Mouse (Mus musculus): ENCODE data around the gene Nat14. TPM values are rescaled to one million over a fixed set of nuclear protein-coding genes. Genes with fewer than 3 reads are reported as not detected.

The Nat14 gene
- polyA plus RNA-seq, 1 experiment = 3.2 TPM

DNA sequence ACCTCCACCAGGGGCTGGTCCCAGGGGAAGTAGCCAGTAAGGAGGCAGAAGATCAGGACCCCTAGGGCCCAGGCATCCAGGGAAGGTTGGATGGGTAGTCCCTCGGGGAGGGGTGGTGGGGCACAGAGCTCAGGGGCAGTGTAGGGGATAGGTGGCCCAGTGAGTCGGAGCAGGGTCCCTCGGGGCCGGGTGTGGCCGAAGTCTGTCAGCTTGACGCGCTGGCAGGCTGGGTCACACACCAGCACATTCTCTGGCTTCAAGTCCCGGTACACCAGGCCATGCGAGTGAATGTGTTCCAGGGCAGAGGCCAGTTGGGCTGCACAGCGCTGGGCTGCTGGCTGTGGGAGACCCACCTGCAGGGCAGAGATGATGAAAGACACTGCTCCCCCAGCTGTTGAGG lies 35.5 kb downstream of the Nat14 start:
- no peak for DNase-seq (ENCODE audit: low read depth in 1 of 2, low spot score in 2 of 2)
- H3K4me1 ChIP-seq (ENCODE audit: control insufficient read depth, insufficient read depth, insufficient read length) = no peaks in the 10 kb centered on the region
- H3K27me3 ChIP-seq (ENCODE audit: control insufficient read depth, insufficient read depth, low read length) = no peaks in the 10 kb centered on the region
- no peak overlapping the region for H3K27ac ChIP-seq (ENCODE audit: insufficient read depth, low read length)
- TF ChIP-seq POLR2A (IDR thresholded peaks at IDR 0.05; ENCODE audit: low read depth, low read length) (no peak), CTCF (IDR thresholded peaks at IDR 0.05; ENCODE audit: extremely low read depth, insufficient read depth, insufficient read length, insufficient replicate concordance) (no peak)
- WGBS = 80% methylated on average over 10 of the region's 10 CpGs
- no peak overlapping the region for H3K4me3 ChIP-seq (ENCODE audit: extremely low read depth, insufficient read depth, insufficient read length)
- H3K36me3 ChIP-seq (ENCODE audit: control insufficient read depth, insufficient read depth, low read length) = no peaks in the 10 kb centered on the region

DNA sequence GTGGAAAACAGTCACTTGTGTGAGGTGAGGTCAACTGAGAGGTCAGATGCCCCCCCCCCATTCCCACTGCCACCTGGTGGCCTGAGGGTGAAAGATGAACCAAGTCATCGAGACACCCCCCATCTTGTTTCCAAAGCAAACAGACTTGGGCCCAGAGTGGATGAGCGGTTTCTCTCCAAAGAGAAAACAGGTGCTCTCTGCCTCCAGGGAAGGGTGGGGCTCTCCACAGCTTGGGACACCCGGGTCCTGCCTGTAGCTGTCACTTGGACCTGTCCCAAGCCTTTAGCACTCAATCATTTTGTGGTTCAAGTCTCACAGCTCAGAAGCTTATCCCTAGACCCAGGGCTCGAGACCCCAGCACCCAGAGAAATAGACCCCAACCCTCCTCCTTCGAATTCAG lies 41.7 kb downstream of the Nat14 start:
- DNase-seq (ENCODE audit: low read depth in 1 of 2, low spot score in 2 of 2) = no peak
- no peaks in the 10 kb centered on the region for H3K27me3 ChIP-seq (ENCODE audit: control insufficient read depth, insufficient read depth, low read length)
- H3K27ac ChIP-seq (ENCODE audit: insufficient read depth, low read length) = no peak overlapping the region
- TF ChIP-seq CTCF (IDR thresholded peaks at IDR 0.05; ENCODE audit: extremely low read depth, insufficient read depth, insufficient read length, insufficient replicate concordance) (no peak), POLR2A (IDR thresholded peaks at IDR 0.05; ENCODE audit: low read depth, low read length) (no peak)
- no peak overlapping the region for H3K4me3 ChIP-seq (ENCODE audit: extremely low read depth, insufficient read depth, insufficient read length)
- no peaks in the 10 kb centered on the region for H3K36me3 ChIP-seq (ENCODE audit: control insufficient read depth, insufficient read depth, low read length)
- H3K4me1 ChIP-seq (ENCODE audit: control insufficient read depth, insufficient read depth, insufficient read length) = no peaks in the 10 kb centered on the region; the same call in 1 of the 2 replicates
- WGBS = 68% methylated on average over 5 of the region's 5 CpGs

DNA sequence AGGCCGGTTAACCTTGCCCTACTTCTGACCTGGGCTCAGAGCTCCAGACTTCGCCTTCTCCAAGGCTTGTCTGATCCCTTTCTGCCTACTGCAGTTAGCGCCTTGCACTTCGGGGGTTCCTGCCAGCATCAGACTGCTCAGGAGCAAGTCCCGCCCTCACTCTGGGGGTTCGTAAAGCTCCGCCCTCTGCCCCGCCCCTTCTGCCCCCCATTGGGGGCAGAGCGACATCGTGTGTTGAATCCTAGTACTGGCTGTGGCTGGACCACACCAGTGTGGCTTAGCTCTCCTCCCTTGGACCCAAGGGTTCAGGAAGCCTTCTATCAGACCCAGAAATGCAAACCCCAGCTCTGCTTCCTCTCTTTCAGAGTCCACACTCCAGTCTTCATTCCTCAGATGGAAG lies 42.4 kb downstream of the Nat14 start, which contains the start of gene Sbk2:
Sbk2 (minus strand) TSS at position 135 of the 400 bp plus-strand sequence.
- no peak within 1 kb of the TSS for H3K4me3 ChIP-seq (ENCODE audit: extremely low read depth, insufficient read depth, insufficient read length)
- no peaks in the 10 kb centered on the region; the same call in 1 of the 2 replicates for H3K4me1 ChIP-seq (ENCODE audit: control insufficient read depth, insufficient read depth, insufficient read length)
- no peak within 1 kb of the TSS for H3K27ac ChIP-seq (ENCODE audit: insufficient read depth, low read length)
- TF ChIP-seq POLR2A (IDR thresholded peaks at IDR 0.05; ENCODE audit: low read depth, low read length) (no peak), CTCF (IDR thresholded peaks at IDR 0.05; ENCODE audit: extremely low read depth, insufficient read depth, insufficient read length, insufficient replicate concordance) (peak; percentile 73)
- H3K36me3 ChIP-seq (ENCODE audit: control insufficient read depth, insufficient read depth, low read length) = no peaks in the 10 kb centered on the region
- H3K27me3 ChIP-seq (ENCODE audit: control insufficient read depth, insufficient read depth, low read length) = no peaks in the 10 kb centered on the region
- peak; percentile 41 to 71 for DNase-seq (ENCODE audit: low read depth in 1 of 2, low spot score in 2 of 2)
- 5% methylated on average over 10 of the region's 10 CpGs for WGBS

DNA sequence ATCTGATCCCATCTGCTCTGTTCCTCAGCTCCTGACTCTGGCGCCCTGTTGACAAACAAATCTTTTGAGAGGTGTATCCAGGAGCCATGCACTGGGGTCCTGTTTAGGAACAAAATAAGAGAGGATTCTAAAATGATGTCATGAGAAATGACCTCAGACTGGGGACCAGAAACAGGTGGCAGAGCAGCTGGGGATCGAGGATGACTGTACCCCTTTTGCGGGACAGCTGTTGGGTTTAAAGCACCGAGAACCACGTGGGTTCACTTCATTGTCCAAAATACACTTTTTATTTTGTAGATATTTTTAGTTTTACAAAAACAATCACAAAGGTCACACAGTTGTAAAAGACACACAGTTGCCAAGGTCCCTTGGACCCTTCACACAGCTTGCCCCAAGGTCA lies 43.2 kb downstream of the Nat14 start:
- H3K27ac ChIP-seq (ENCODE audit: insufficient read depth, low read length) = no peak overlapping the region
- H3K27me3 ChIP-seq (ENCODE audit: control insufficient read depth, insufficient read depth, low read length) = no peaks in the 10 kb centered on the region
- DNase-seq (ENCODE audit: low read depth in 1 of 2, low spot score in 2 of 2) = no peak
- 73% methylated on average over 5 of the region's 5 CpGs for WGBS
- no peak overlapping the region for H3K4me3 ChIP-seq (ENCODE audit: extremely low read depth, insufficient read depth, insufficient read length)
- H3K36me3 ChIP-seq (ENCODE audit: control insufficient read depth, insufficient read depth, low read length) = no peaks in the 10 kb centered on the region
- no peak for TF ChIP-seq CTCF (IDR thresholded peaks at IDR 0.05; ENCODE audit: extremely low read depth, insufficient read depth, insufficient read length, insufficient replicate concordance)
- no peak for TF ChIP-seq POLR2A (IDR thresholded peaks at IDR 0.05; ENCODE audit: low read depth, low read length)
- no peaks in the 10 kb centered on the region; the same call in 1 of the 2 replicates for H3K4me1 ChIP-seq (ENCODE audit: control insufficient read depth, insufficient read depth, insufficient read length)

DNA sequence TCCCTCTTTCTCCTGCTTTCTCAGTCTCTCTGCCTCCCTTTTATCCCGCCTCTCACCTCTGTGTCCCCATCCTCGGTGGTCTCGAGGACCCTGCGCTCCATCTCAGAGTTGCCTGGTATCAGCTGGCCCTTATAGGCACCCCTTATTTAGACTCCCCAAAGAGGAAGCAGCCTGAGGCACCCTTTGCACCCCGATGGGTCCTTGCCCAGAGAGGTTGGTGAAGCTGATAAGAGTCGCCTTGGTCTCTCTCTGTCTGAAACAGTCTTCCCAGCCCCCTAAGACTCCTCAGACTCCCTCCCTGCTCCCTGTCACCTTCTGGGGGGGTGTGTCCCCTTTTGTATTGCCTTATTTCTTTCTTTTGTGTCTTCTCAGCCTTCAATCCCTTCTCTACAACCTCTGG lies 49.2 kb downstream of the Nat14 start, which contains the start of gene Sbk3:
Sbk3 (minus strand) TSS at position 101 of the 400 bp plus-strand sequence.
- no peaks in the 10 kb centered on the region for H3K36me3 ChIP-seq (ENCODE audit: control insufficient read depth, insufficient read depth, low read length)
- TF ChIP-seq POLR2A (IDR thresholded peaks at IDR 0.05; ENCODE audit: low read depth, low read length) (no peak), CTCF (IDR thresholded peaks at IDR 0.05; ENCODE audit: extremely low read depth, insufficient read depth, insufficient read length, insufficient replicate concordance) (no peak)
- no peaks in the 10 kb centered on the region for H3K4me1 ChIP-seq (ENCODE audit: control insufficient read depth, insufficient read depth, insufficient read length)
- no peaks in the 10 kb centered on the region for H3K27me3 ChIP-seq (ENCODE audit: control insufficient read depth, insufficient read depth, low read length)
- no peak within 1 kb of the TSS for H3K4me3 ChIP-seq (ENCODE audit: extremely low read depth, insufficient read depth, insufficient read length)
- no peak for DNase-seq (ENCODE audit: low read depth in 1 of 2, low spot score in 2 of 2)
- H3K27ac ChIP-seq (ENCODE audit: insufficient read depth, low read length) = no peak within 1 kb of the TSS
- 44% methylated on average over 6 of the region's 6 CpGs for WGBS

DNA sequence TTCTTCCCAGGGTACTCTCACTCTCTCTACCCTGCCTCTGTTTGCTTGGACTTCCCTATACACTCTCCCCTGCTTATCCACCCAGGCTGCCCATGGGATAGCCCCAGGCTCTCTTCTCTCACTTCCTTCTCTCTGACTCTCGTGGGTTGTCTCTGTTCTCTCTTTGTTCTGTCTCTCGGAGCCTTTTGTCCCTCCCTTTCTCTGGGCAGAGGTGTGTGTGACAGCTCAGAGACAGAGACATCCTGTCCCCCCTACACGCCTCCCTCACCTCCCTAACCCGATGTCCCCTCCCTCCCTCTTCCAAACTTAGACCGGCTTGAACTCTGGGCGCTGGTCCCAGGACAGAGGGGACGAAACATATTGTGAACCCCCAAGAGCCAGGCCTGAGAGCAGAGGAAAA lies 49.9 kb downstream of the Nat14 start:
- DNase-seq (ENCODE audit: low read depth in 1 of 2, low spot score in 2 of 2) = no peak
- no peaks in the 10 kb centered on the region for H3K36me3 ChIP-seq (ENCODE audit: control insufficient read depth, insufficient read depth, low read length)
- WGBS = 23% methylated on average over 7 of the region's 7 CpGs
- H3K27me3 ChIP-seq (ENCODE audit: control insufficient read depth, insufficient read depth, low read length) = no peaks in the 10 kb centered on the region
- no peak overlapping the region for H3K27ac ChIP-seq (ENCODE audit: insufficient read depth, low read length)
- TF ChIP-seq POLR2A (IDR thresholded peaks at IDR 0.05; ENCODE audit: low read depth, low read length) (no peak), CTCF (IDR thresholded peaks at IDR 0.05; ENCODE audit: extremely low read depth, insufficient read depth, insufficient read length, insufficient replicate concordance) (no peak)
- H3K4me1 ChIP-seq (ENCODE audit: control insufficient read depth, insufficient read depth, insufficient read length) = no peaks in the 10 kb centered on the region
- no peak overlapping the region for H3K4me3 ChIP-seq (ENCODE audit: extremely low read depth, insufficient read depth, insufficient read length)

DNA sequence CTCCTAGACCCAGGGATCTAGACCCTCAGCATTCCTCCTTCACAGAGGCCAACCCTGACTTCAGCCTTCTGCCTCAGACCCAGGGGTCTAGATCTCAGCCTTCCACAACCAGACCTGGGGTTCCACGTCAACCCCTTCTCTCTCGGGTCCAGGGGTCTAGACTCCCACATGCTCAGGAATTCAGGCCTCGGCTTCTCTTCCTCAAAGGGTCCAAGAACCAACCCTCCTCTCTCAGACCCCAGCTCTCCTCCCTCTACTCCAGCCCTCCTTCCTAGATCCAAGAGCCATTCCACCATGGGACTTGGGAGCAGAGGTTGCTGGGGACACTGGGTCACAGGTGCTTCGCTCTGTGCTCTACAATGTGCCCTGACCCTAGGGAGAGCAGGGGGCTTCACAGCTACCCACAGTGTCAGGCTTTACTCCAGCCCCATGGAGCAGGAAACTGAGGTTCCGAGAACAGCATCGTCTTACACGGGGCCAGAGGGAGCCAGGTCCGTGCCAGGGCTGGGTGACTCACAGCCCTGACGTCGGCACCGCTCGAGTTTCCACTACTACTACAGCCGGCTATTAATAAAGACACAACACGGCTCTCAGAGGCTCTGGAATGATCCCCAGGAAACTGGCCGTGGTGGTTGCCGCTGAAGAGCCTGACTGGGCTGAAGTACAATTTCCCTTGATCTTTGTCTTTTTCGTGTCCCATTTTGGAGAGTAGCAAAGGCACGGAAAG lies 50.7 kb downstream of the Nat14 start:
- no peak overlapping the region for H3K27ac ChIP-seq (ENCODE audit: insufficient read depth, low read length)
- H3K27me3 ChIP-seq (ENCODE audit: control insufficient read depth, insufficient read depth, low read length) = no peaks in the 10 kb centered on the region
- WGBS = 52% methylated on average over 18 of the region's 18 CpGs
- no peaks in the 10 kb centered on the region for H3K36me3 ChIP-seq (ENCODE audit: control insufficient read depth, insufficient read depth, low read length)
- no peaks in the 10 kb centered on the region for H3K4me1 ChIP-seq (ENCODE audit: control insufficient read depth, insufficient read depth, insufficient read length)
- TF ChIP-seq POLR2A (IDR thresholded peaks at IDR 0.05; ENCODE audit: low read depth, low read length) (no peak), CTCF (IDR thresholded peaks at IDR 0.05; ENCODE audit: extremely low read depth, insufficient read depth, insufficient read length, insufficient replicate concordance) (no peak)
- H3K4me3 ChIP-seq (ENCODE audit: extremely low read depth, insufficient read depth, insufficient read length) = no peak overlapping the region
- DNase-seq (ENCODE audit: low read depth in 1 of 2, low spot score in 2 of 2) = no peak

Other genes starting within 250 kb of the Nat14 start
- gene Hspbp1, start 237.0 kb upstream of the Nat14 start, polyA plus RNA-seq (2012; rRNA removed) = 32.2 and 37.3 TPM in 2 replicates
- gene Brsk1, start 231.4 kb upstream of the Nat14 start, polyA plus RNA-seq (2012; rRNA removed) = 0.84 and 1.3 TPM in 2 replicates
- gene Tmem150b, start 196.8 kb upstream of the Nat14 start, polyA plus RNA-seq (2012; rRNA removed) = 3.8 and 3.9 TPM in 2 replicates
- gene Kmt5c, start 181.9 kb upstream of the Nat14 start, polyA plus RNA-seq (2012; rRNA removed) = 105 and 138 TPM in 2 replicates
- gene Cox6b2, start 168.9 kb upstream of the Nat14 start, polyA plus RNA-seq (2012; rRNA removed) = 14.5 and 44.8 TPM in 2 replicates
- gene Fam71e2, start 150.7 kb upstream of the Nat14 start, polyA plus RNA-seq (2012; rRNA removed) = not detected in 2 replicates
- 0.09 and 0.23 TPM in 2 replicates for gene Il11, start 139.2 kb upstream of the Nat14 start, polyA plus RNA-seq (2012; rRNA removed)
- gene Tmem190, start 139.1 kb upstream of the Nat14 start, polyA plus RNA-seq (2012; rRNA removed) = not detected in 2 replicates
- 17.5 and 34.9 TPM in 2 replicates for gene Tmem238, start 132.4 kb upstream of the Nat14 start, polyA plus RNA-seq (2012; rRNA removed)
- gene Rpl28, start 129.2 kb upstream of the Nat14 start, polyA plus RNA-seq (2012; rRNA removed) = 316 and 418 TPM in 2 replicates
- 167 and 175 TPM in 2 replicates for gene Ube2s, start 109.4 kb upstream of the Nat14 start, polyA plus RNA-seq (2012; rRNA removed)
- 0.16 and 0.23 TPM in 2 replicates for gene Shisa7, start 77.3 kb upstream of the Nat14 start, polyA plus RNA-seq (2012; rRNA removed)
- 7.2 and 12.1 TPM in 2 replicates for gene Isoc2b, start 51.8 kb upstream of the Nat14 start, polyA plus RNA-seq (2012; rRNA removed)
- 14.5 and 15.3 TPM in 2 replicates for gene Isoc2a, start 44.9 kb upstream of the Nat14 start, polyA plus RNA-seq (2012; rRNA removed)
- gene Gm36210, start 15.5 kb upstream of the Nat14 start, polyA plus RNA-seq (2012; rRNA removed) = 0.08 TPM in 1 of 2 replicates, not detected in the other
- 19.2 and 26.9 TPM in 2 replicates for gene Zfp628, start 6.8 kb upstream of the Nat14 start, polyA plus RNA-seq (2012; rRNA removed)
- 1.7 and 1.8 TPM in 2 replicates for gene Ssc5d, start 3.8 kb downstream of the Nat14 start, polyA plus RNA-seq (2012; rRNA removed)
- gene Sbk2, start 42.4 kb downstream of the Nat14 start, polyA plus RNA-seq (2012; rRNA removed) = 1.9 TPM in 2 replicates
- 0.05 and 0.06 TPM in 2 replicates for gene Sbk3, start 49.1 kb downstream of the Nat14 start, polyA plus RNA-seq (2012; rRNA removed)
- gene Zfp579, start 74.1 kb downstream of the Nat14 start, polyA plus RNA-seq (2012; rRNA removed) = 30.2 and 39.9 TPM in 2 replicates
- gene Zfp524, start 92.4 kb downstream of the Nat14 start, polyA plus RNA-seq (2012; rRNA removed) = 24.2 and 32.0 TPM in 2 replicates
- gene Fiz1, start 92.7 kb downstream of the Nat14 start, polyA plus RNA-seq (2012; rRNA removed) = 26.8 and 33.2 TPM in 2 replicates
- 0.12 TPM in 1 of 2 replicates, not detected in the other for gene Gm44973, start 93.5 kb downstream of the Nat14 start, polyA plus RNA-seq (2012; rRNA removed)
- gene Zfp865, start 98.3 kb downstream of the Nat14 start, polyA plus RNA-seq (2012; rRNA removed) = 47.9 and 58.4 TPM in 2 replicates
- gene Ccdc106, start 98.5 kb downstream of the Nat14 start, polyA plus RNA-seq (2012; rRNA removed) = 0.43 and 0.54 TPM in 2 replicates
- gene 4632433K11Rik, start 112.1 kb downstream of the Nat14 start, polyA plus RNA-seq (2012; rRNA removed) = not detected in 2 replicates
- 4.2 and 5.4 TPM in 2 replicates for gene Zfp784, start 116.4 kb downstream of the Nat14 start, polyA plus RNA-seq (2012; rRNA removed)
- gene Zfp580, start 129.5 kb downstream of the Nat14 start, polyA plus RNA-seq (2012; rRNA removed) = 12.7 and 24.9 TPM in 2 replicates
- 210 and 216 TPM in 2 replicates for gene U2af2, start 140.1 kb downstream of the Nat14 start, polyA plus RNA-seq (2012; rRNA removed)
- 196 and 257 TPM in 2 replicates for gene Epn1, start 158.2 kb downstream of the Nat14 start, polyA plus RNA-seq (2012; rRNA removed)
- gene Rfpl4, start 194.9 kb downstream of the Nat14 start, polyA plus RNA-seq (2012; rRNA removed) = not detected in 2 replicates
- gene Rasl2-9, start 203.9 kb downstream of the Nat14 start, polyA plus RNA-seq (2012; rRNA removed) = 0.21 and 0.43 TPM in 2 replicates
- not detected in 2 replicates for gene Vmn1r55, start 227.6 kb downstream of the Nat14 start, polyA plus RNA-seq (2012; rRNA removed)

Measured in spleen, adult 2 months (tissue).